Mouse (Mus musculus) liver, embryonic 14.5 days (tissue): ENCODE results near the gene Pvr.

ENCODE experiments used
- CTCF ChIP-seq: IDR thresholded peaks from 2 replicates; pipeline ENCODE4 v1.5.1; 2016; ENCODE audit warnings: antibody characterized with exemption, low read depth, control low read depth
- EP300 ChIP-seq: IDR thresholded peaks from 2 replicates; pipeline ENCODE4 v1.6.1; 2016; ENCODE audit warnings: antibody characterized with exemption, low read depth

- TF ChIP-seq CTCF (no peak), EP300 (no peak)
Measured at GRCm38 (mm10) chr7:19867751-19868399, 53.1 kb downstream of the Pvr start.
